Mouse (Mus musculus) embryonic facial prominence, embryonic 14.5 days (tissue): Measurements from ENCODE around the gene Paqr4. TPM values are rescaled to one million over a fixed set of nuclear protein-coding genes. Genes with fewer than 3 reads are reported as not detected.

Experiments
- ATAC-seq: fragments of 200-750 bp; cut with Nextera tagmentation; 2 replicates; pipeline ENCODE4 v1.8.0; 2017; ENCODE audit warnings: low read depth, moderate number of reproducible peaks, moderate TSS enrichment
- DNase-seq: peaks from one replicate; pipeline ENCODE4 v3.0.0-alpha.2; 2015; ENCODE audit warnings: low spot score
- H3K27ac ChIP-seq: fragments of 300-500 bp; sonication (generic); replicated peaks from 2 replicates; pipeline ENCODE4 v1.5.1; 2014; ENCODE audit warnings: low read depth, mild to moderate bottlenecking, low read length, moderate library complexity
- H3K27me3 ChIP-seq: fragments of 300-500 bp; sonication (generic); replicated peaks from 2 replicates; pipeline ENCODE4 v1.6.1; 2014; ENCODE audit warnings: low read length; ENCODE audit not compliant: control insufficient read depth, insufficient read depth
- H3K36me3 ChIP-seq: fragments of 300-500 bp; sonication (generic); 2 replicates; pipeline ENCODE4 v1.6.1; 2014; ENCODE audit warnings: low read length, mixed read lengths; ENCODE audit not compliant: control insufficient read depth, insufficient read depth
- H3K4me1 ChIP-seq: fragments of 300-500 bp; sonication (generic); 2 replicates; pipeline ENCODE4 v1.6.1; 2014; ENCODE audit warnings: antibody characterized with exemption, low read length; ENCODE audit not compliant: control insufficient read depth, insufficient read depth
- H3K4me2 ChIP-seq: fragments of 300-500 bp; sonication (generic); 2 replicates; pipeline ENCODE4 v1.6.1; 2014; ENCODE audit warnings: low read depth, mild to moderate bottlenecking, low read length, moderate library complexity, mixed read lengths
- H3K4me3 ChIP-seq: fragments of 300-500 bp; sonication (generic); 2 replicates; pipeline ENCODE4 v1.5.1; 2014; ENCODE audit warnings: low read depth, mild to moderate bottlenecking, low read length
- H3K9ac ChIP-seq: fragments of 300-500 bp; sonication (generic); 2 replicates; pipeline ENCODE4 v1.6.1; 2014; ENCODE audit warnings: low read depth, mild to moderate bottlenecking, low read length, moderate library complexity, mixed read lengths
- H3K9me3 ChIP-seq: fragments of 300-500 bp; sonication (generic); 2 replicates; pipeline ENCODE4 v1.6.1; 2016; ENCODE audit warnings: low read length; ENCODE audit not compliant: control insufficient read depth
- WGBS: fragments of 180-500 bp; shearing (Covaris S2); extraction: QIAGEN DNeasy Blood & Tissue Kit; methylation state at CpG from one replicate; pipeline ENCODE4 v1.1.7; 2014; 5-methylcytosine and 5-hydroxymethylcytosine counted together
- polyA plus RNA-seq: library from polyadenylated mRNA; unstranded; fragments of >200 nt; fragmentation: Nextera tagmentation; extraction: Ambion mirVana; gene quantifications from 2 replicates; pipeline ENCODE4 v1.2.1, GENCODE M21; 2014

Paqr4 gene
- polyA plus RNA-seq, 1 experiment from 2014 or later: 20.9 TPM

DNA sequence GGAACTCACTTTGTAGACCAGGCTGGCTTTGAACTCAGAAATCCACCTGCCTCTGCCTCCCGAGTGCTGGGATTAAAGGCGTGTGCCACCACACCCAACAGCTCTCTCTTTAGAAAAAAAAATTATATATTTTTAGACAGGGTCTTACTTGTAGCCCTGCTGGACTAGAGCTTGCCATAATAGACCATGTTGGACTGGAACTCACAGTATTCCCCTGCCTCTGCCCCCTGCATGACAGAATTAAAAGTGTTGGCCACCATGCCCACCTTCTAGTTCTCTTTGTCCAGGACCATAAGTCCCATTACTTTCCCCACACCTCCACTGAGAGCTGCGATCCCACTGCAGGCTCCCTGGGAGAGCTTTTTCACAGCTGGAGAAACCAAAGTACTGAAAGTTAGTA, 6.8 kb upstream of the Paqr4 start:
- H3K27me3 ChIP-seq: peaks cover 47% of the 10 kb centered on the region
- no peak for DNase-seq
- H3K9me3 ChIP-seq: no peaks in the 10 kb centered on the region
- WGBS: 84% methylated on average over 3 of the region's 3 CpGs
- no peak overlapping the region for H3K27ac ChIP-seq
- no peak overlapping the region for H3K9ac ChIP-seq
- no peak for ATAC-seq
- H3K4me3 ChIP-seq: no peak overlapping the region
- H3K36me3 ChIP-seq: peaks cover 13% of the 10 kb centered on the region
- no peak overlapping the region for H3K4me2 ChIP-seq
- peaks cover 11% of the 10 kb centered on the region for H3K4me1 ChIP-seq

DNA sequence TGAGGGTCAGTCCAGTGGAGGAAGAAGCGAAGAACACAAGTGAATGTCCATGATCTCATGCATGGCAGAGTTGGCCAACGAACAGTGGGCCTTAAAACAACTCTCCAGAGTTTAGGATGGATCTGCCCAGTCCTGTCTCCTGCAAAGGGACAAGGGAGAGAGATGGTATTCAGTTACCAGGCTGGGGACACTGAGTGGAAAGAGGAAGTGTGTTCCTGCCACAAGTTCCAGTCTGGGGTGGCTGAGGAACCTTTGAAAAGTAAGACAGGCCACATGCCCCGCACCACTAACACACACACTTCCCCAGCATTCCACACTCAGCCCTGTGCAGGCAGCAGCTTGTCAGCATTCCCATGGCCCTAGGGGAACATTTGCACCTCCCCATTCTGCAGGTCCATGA, 6.1 kb upstream of the Paqr4 start:
- Histone ChIP-seq H3K4me3 (no peak overlapping the region), H3K27me3 (peaks cover 54% of the 10 kb centered on the region), H3K36me3 (peaks cover 6% of the 10 kb centered on the region; the same call in 1 of the 2 replicates), H3K4me1 (peaks cover 11% of the 10 kb centered on the region), H3K9ac (no peak overlapping the region), H3K9me3 (no peaks in the 10 kb centered on the region), H3K4me2 (peak overlapping the region; percentile 54; the same call in 1 of the 2 replicates), H3K27ac (no peak overlapping the region)
- 77% methylated on average over 3 of the region's 3 CpGs for WGBS
- no peak for ATAC-seq
- no peak for DNase-seq

DNA sequence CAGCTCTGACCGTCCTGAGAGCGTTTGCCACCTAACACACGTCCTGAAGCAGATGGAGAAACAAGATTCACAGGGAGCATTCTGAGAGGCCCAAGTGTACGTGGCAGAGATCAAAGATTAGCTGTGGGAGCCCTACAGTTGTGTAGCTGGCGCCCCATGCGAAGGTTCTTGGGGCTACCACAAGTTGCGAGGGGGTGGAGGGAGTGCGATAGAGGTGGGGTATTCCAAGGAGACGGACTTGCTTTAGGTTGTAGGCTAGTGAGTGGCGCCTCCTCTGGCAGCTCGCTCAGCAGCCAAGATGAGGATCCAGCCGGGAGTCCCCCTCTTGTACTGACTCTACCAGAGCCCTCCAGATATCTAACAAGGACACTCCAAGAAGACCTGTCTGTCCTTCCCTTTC, 5.6 kb upstream of the Paqr4 start:
- H3K4me2 ChIP-seq: peak overlapping the region; percentile 54
- peaks cover 11% of the 10 kb centered on the region for H3K4me1 ChIP-seq
- H3K27me3 ChIP-seq: peaks cover 59% of the 10 kb centered on the region
- no peak overlapping the region for H3K9ac ChIP-seq
- peak; percentile 19; the same call in 1 of the 2 replicates for ATAC-seq
- peaks cover 2% of the 10 kb centered on the region; the same call in 1 of the 2 replicates for H3K36me3 ChIP-seq
- peak; percentile 34 for DNase-seq
- H3K4me3 ChIP-seq: peak overlapping the region; percentile 33; the same call in 1 of the 2 replicates
- no peaks in the 10 kb centered on the region for H3K9me3 ChIP-seq
- no peak overlapping the region for H3K27ac ChIP-seq
- 6% methylated on average over 12 of the region's 12 CpGs for WGBS

DNA sequence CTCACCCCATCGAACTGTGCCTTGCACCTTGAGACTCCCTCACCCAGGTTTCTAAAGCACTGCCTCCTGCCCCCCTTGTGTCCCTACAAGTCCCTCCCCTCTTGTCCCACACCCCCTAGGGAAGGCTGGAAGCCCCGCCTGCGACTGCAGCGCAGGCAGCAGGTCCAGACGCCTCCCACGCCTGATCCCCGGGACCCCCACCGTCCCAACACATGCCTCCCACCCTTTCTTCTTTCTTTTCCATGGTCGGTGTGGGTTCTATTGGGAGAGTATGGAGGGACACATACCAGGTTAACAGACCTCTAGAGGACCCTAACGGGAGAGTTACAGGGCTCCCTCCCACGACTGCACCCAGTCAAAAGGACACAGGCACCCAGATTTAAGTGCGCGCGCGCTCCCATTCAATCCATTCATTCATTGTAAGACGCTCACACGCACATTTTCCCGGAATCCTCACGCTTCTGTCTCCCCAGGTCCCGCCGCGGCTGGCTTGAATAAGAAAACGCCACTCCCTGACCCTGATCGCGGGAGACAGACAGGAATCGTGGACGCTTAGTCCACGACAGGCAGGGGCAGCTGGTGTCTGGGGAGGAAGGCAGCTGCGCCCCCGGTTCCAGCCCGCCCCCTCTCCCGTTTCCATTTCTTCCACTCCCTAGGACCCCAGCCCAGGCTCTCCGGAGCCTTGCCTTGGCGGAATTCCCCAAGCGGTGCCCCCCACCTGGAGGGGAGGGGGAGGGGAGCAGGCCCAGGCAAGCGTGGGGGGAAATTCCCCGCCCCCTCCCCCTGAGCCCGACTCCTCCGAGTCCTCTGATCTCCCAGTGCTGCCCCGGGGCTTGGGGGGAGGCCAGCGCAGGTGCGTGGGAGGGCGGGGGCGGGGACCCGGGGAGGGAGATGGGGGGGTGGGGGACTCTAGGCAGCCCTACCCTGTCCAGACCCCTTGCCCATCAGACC, 4.9 kb upstream of the Paqr4 start, which contains the start of gene Kremen2:
Kremen2 (minus strand) TSS at position 533 of the 951 bp plus-strand sequence.
- peak within 1 kb of the TSS; percentile 33 for H3K4me3 ChIP-seq
- peak within 1 kb of the TSS; percentile 42 for H3K9ac ChIP-seq
- no peaks in the 10 kb centered on the region for H3K9me3 ChIP-seq
- no peak within 1 kb of the TSS; the same call in 1 of the 2 replicates for H3K27ac ChIP-seq
- peaks cover 14% of the 10 kb centered on the region for H3K4me1 ChIP-seq
- H3K27me3 ChIP-seq: peaks cover 66% of the 10 kb centered on the region
- WGBS: under 1% methylated on average over 31 of the region's 45 CpGs
- no peaks in the 10 kb centered on the region for H3K36me3 ChIP-seq
- ATAC-seq (peak; percentile 30; the same call in 1 of the 2 replicates), DNase-seq (peak; percentile 53)
- peak within 1 kb of the TSS; percentile 54 for H3K4me2 ChIP-seq

DNA sequence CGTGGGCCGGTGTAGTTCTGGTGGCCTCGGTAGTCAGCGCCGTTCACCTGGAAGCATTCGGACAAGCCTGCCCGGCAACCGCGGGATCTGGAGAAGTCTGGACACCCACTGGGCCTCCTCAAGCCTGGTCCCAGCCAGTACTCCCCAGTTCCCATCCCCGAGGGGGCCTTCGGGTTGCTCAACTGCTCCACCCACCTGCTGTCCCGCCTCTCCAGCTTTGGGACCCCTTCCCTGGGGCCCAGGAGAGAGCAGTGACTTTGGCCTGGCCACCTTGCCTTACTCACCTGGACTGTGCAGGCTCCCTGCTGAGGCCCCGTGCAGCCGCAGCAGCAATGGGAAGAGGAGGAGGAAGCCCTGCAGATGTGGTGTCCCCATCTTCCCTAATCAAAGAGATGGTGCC, 4.0 kb upstream of the Paqr4 start:
- H3K27me3 ChIP-seq: peaks cover 71% of the 10 kb centered on the region
- 6% methylated on average over 8 of the region's 14 CpGs for WGBS
- no peaks in the 10 kb centered on the region for H3K36me3 ChIP-seq
- no peak for ATAC-seq
- H3K9ac ChIP-seq: peak overlapping the region; percentile 42; the same call in 1 of the 2 replicates
- H3K4me1 ChIP-seq: peaks cover 17% of the 10 kb centered on the region
- no peak overlapping the region; the same call in 1 of the 2 replicates for H3K27ac ChIP-seq
- H3K9me3 ChIP-seq: no peaks in the 10 kb centered on the region
- peak overlapping the region; percentile 33 for H3K4me3 ChIP-seq
- DNase-seq: no peak
- H3K4me2 ChIP-seq: peak overlapping the region; percentile 54

DNA sequence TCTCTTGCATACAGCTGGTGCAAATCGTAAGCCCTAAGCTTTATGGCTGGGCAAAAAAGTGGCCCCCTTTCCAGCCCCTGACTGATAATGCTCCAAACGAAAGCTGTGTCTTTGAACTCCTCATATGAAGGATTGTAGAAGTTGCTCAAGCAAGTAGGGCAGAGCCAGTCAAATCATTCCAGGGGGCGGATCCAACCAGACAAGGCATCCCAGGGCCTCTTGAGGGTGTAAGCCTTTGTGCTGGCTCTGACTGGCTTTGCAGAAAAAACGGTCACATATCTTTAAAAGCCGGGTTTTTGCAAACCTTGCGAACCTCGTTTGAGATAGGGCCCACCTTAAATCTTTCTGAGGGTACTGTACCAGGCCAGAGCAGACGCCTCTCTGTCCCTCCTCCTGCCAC, 3.4 kb upstream of the Paqr4 start:
- H3K27ac ChIP-seq: no peak overlapping the region; the same call in 1 of the 2 replicates
- peak; percentile 67 for DNase-seq
- 18% methylated on average over 7 of the region's 8 CpGs for WGBS

DNA sequence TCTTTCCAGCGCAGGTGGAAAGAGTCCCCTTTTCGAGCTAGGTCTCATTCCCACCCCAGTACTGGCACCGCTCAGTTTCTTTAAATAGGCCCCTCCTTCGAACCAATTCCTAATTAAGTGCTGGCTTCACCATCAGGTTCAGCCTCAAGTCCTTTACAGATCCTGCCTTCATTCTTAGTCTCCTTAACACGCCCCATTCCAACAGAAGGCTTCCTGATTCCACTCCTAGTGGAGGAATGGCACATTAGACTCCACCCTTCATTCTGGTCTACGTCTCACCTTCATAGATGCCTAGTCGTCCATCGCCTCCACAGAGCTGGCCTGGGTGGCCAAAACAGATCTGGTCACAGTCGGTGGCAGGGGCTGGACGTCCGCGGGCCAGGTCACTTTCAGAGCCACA, 2.3 kb upstream of the Paqr4 start:
- 65% methylated on average over 12 of the region's 12 CpGs for WGBS
- ATAC-seq (no peak), DNase-seq (no peak)

More for the DNA sequence above, 3.4 kb upstream of the Paqr4 start:
- no peak for ATAC-seq
- Histone ChIP-seq H3K9ac (no peak overlapping the region), H3K36me3 (no peaks in the 10 kb centered on the region), H3K4me2 (peak overlapping the region; percentile 54), H3K27me3 (peaks cover 76% of the 10 kb centered on the region), H3K4me1 (peaks cover 22% of the 10 kb centered on the region), H3K9me3 (no peaks in the 10 kb centered on the region), H3K4me3 (peak overlapping the region; percentile 33)

DNA sequence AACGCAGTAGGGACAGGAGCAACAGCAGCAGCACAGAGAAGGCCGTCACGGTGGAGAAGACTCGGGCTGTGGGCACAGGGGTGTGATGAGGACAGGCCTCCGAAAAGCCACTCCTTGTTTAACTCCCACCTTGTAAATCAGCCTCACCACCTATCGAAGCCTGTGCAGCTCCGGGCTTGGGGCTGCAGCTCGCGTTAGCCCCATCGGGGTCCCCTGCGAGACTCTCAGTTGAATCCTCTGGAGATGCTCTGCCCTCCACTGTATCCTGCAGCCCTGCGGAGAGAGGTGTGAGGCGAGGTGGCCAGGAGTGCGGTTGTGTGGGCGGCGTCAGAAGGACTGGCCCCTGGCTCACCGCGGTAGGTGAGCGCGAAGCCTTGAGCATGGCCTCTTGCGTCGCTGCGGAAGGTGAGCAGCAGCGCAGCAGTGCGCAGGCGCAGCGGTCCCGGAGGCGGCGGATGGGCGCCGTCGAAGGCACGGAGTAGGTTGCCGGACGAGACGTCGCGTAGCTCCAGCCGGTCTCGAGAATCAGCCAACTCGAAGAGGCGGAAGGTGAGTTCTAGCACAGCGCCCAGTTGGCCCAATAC, 1.6 kb upstream of the Paqr4 start:
- Histone ChIP-seq H3K9me3 (no peaks in the 10 kb centered on the region), H3K27ac (no peak overlapping the region), H3K9ac (no peak overlapping the region), H3K36me3 (no peaks in the 10 kb centered on the region; the same call in 1 of the 2 replicates), H3K4me3 (peak overlapping the region; percentile 26), H3K4me2 (peak overlapping the region; percentile 47), H3K4me1 (peaks cover 25% of the 10 kb centered on the region), H3K27me3 (peaks cover 88% of the 10 kb centered on the region)
- no peak for DNase-seq
- ATAC-seq: no peak
- WGBS: 11% methylated on average over 31 of the region's 44 CpGs

More for the DNA sequence above, 2.3 kb upstream of the Paqr4 start:
- peaks cover 84% of the 10 kb centered on the region for H3K27me3 ChIP-seq
- no peak overlapping the region for H3K27ac ChIP-seq
- H3K36me3 ChIP-seq: no peaks in the 10 kb centered on the region
- no peaks in the 10 kb centered on the region for H3K9me3 ChIP-seq
- H3K4me3 ChIP-seq: peak overlapping the region; percentile 26; the same call in 1 of the 2 replicates
- H3K9ac ChIP-seq: no peak overlapping the region
- H3K4me1 ChIP-seq: peaks cover 25% of the 10 kb centered on the region
- peak overlapping the region; percentile 54; the same call in 1 of the 2 replicates for H3K4me2 ChIP-seq
